Mouse (Mus musculus) liver, embryonic 14.5 days (tissue): ENCODE data around the gene Cdkl1. TPM values are rescaled to one million over a fixed set of nuclear protein-coding genes. Genes with fewer than 3 reads are reported as not detected.

Experiments used
- ATAC-seq: fragments of 200-750 bp; cut with Nextera tagmentation; 2 replicates; pipeline ENCODE4 v1.8.0; 2017; ENCODE audit warnings: moderate number of reproducible peaks, mild to moderate bottlenecking, moderate library complexity; ENCODE audit not compliant: insufficient read depth
- DNase-seq, 3 experiments: peaks; one replicate each; pipeline ENCODE4 v3.0.0-alpha.2; 2012 to 2013; ENCODE audit warnings: low read depth in 3 of 3, low spot score in 3 of 3
- H3K27ac ChIP-seq: fragments of 300-500 bp; sonication (generic); 2 replicates; pipeline ENCODE4 v1.5.1; 2014; ENCODE audit warnings: moderate library complexity, mild to moderate bottlenecking, control low read depth, inconsistent platforms
- H3K27me3 ChIP-seq: fragments of 300-500 bp; sonication (generic); 2 replicates; pipeline ENCODE4 v1.6.1; 2014; ENCODE audit warnings: mild to moderate bottlenecking, low read length, moderate library complexity; ENCODE audit not compliant: control insufficient read depth, insufficient read depth
- H3K36me3 ChIP-seq: fragments of 300-500 bp; sonication (generic); replicated peaks from 2 replicates; pipeline ENCODE4 v1.6.1; 2014; ENCODE audit warnings: low read depth; ENCODE audit not compliant: control insufficient read depth, insufficient read depth
- H3K4me1 ChIP-seq, 2 experiments: fragments of 200-500 bp in 1 of 2; fragments of 300-500 bp in 1 of 2; sonication (generic) in 1 of 2; replicated peaks; 2 replicates each; pipeline ENCODE4 v1.6.1; 2012 to 2014; ENCODE audit warnings: antibody characterized with exemption in 1 of 2, inconsistent platforms in 1 of 2, low read length in 1 of 2; ENCODE audit not compliant: control insufficient read depth in 2 of 2, insufficient read depth in 2 of 2
- H3K4me2 ChIP-seq: fragments of 300-500 bp; sonication (generic); 2 replicates; pipeline ENCODE4 v1.6.1; 2014; ENCODE audit warnings: low read depth, mild to moderate bottlenecking, control low read depth, moderate library complexity
- H3K4me3 ChIP-seq, 2 experiments: fragments of 200-500 bp in 1 of 2; fragments of 300-500 bp in 1 of 2; sonication (generic) in 1 of 2; 2 replicates each; pipeline ENCODE4 v1.5.1; 2012 to 2014; ENCODE audit warnings: low read depth in 2 of 2, low read length in 2 of 2, mild to moderate bottlenecking in 2 of 2, control low read depth in 1 of 2, inconsistent platforms in 1 of 2, moderate library complexity in 1 of 2; ENCODE audit not compliant: insufficient read depth in 1 of 2
- H3K9ac ChIP-seq: fragments of 300-500 bp; sonication (generic); replicated peaks from 2 replicates; pipeline ENCODE4 v1.6.1; 2014; ENCODE audit warnings: mild to moderate bottlenecking, control low read depth, moderate library complexity
- H3K9me3 ChIP-seq: fragments of 300-500 bp; sonication (generic); 2 replicates; pipeline ENCODE4 v1.6.1; 2016; ENCODE audit warnings: low read length, mixed read lengths; ENCODE audit not compliant: control insufficient read depth
- CTCF ChIP-seq: IDR thresholded peaks from 2 replicates; pipeline ENCODE4 v1.5.1; 2016; ENCODE audit warnings: antibody characterized with exemption, low read depth, control low read depth
- EP300 ChIP-seq: IDR thresholded peaks from 2 replicates; pipeline ENCODE4 v1.6.1; 2016; ENCODE audit warnings: antibody characterized with exemption, low read depth
- WGBS: fragments of 180-500 bp; shearing (Covaris S2); extraction: QIAGEN DNeasy Blood & Tissue Kit; methylation state at CpG from one replicate; pipeline ENCODE4 v1.1.7; 2014; ENCODE audit not compliant: insufficient replicate concordance; 5-methylcytosine and 5-hydroxymethylcytosine counted together
- polyA plus RNA-seq, 2 experiments: library from polyadenylated mRNA; depleted of rRNA in 1 of 2; stranded (reverse) in 1 of 2; unstranded in 1 of 2; fragments of >200 nt; fragmentation: Nextera tagmentation in 1 of 2; extraction: Ambion mirVana in 1 of 2; gene quantifications; 2 replicates each; pipeline versions ENCODE4 v1.2.1 to v1.2.3; 2012 to 2014

Gene Cdkl1
- polyA plus RNA-seq, 2 experiments = 0.80 to 1.4 TPM

- H3K4me1 ChIP-seq = no peaks in the 10 kb centered on the region
- peaks cover 71% of the 10 kb centered on the region for H3K36me3 ChIP-seq
- WGBS = 84% methylated on average over 9 of the region's 9 CpGs
- DNase-seq = no peak
- TF ChIP-seq EP300 (no peak), CTCF (no peak)
- no peak overlapping the region for H3K9ac ChIP-seq
- no peak for ATAC-seq
- no peaks in the 10 kb centered on the region for H3K27me3 ChIP-seq
- no peak overlapping the region for H3K27ac ChIP-seq
- no peaks in the 10 kb centered on the region for H3K9me3 ChIP-seq
- no peak overlapping the region for H3K4me2 ChIP-seq
- H3K4me3 ChIP-seq = no peak overlapping the region
Observed at GRCm38 (mm10) chr12:69824881-69825597, 34.0 kb upstream of the Cdkl1 start.

- DNase-seq (no peak), ATAC-seq (no peak)
- H3K36me3 ChIP-seq = peaks cover 75% of the 10 kb centered on the region
- H3K27ac ChIP-seq = no peak overlapping the region
- H3K9ac ChIP-seq = no peak overlapping the region
- H3K4me1 ChIP-seq = peaks cover 0 to 4% of the 10 kb centered on the region in 2 experiments; a peak in 1 of 4 replicates
- TF ChIP-seq EP300 (no peak), CTCF (no peak)
- H3K27me3 ChIP-seq = no peaks in the 10 kb centered on the region
- H3K9me3 ChIP-seq = no peaks in the 10 kb centered on the region
- no peak overlapping the region for H3K4me2 ChIP-seq
- WGBS = 58% methylated on average over 6 of the region's 6 CpGs
- no peak overlapping the region for H3K4me3 ChIP-seq
Observed at GRCm38 (mm10) chr12:69814272-69814671, 23.2 kb upstream of the Cdkl1 start.

GRCm38 (mm10) chr12:69813596-69813995 is 22.5 kb upstream of the Cdkl1 start:
- no peak overlapping the region for H3K9ac ChIP-seq
- H3K36me3 ChIP-seq = peaks cover 75% of the 10 kb centered on the region
- 88% methylated on average over 2 of the region's 2 CpGs for WGBS
- TF ChIP-seq EP300 (no peak), CTCF (no peak)
- ATAC-seq = no peak
- H3K4me1 ChIP-seq = peaks cover 0 to 4% of the 10 kb centered on the region in 2 experiments; a peak in 1 of 4 replicates
- H3K27me3 ChIP-seq = no peaks in the 10 kb centered on the region
- no peak overlapping the region for H3K27ac ChIP-seq
- no peaks in the 10 kb centered on the region for H3K9me3 ChIP-seq
- H3K4me3 ChIP-seq = no peak overlapping the region
- no peak for DNase-seq
- H3K4me2 ChIP-seq = no peak overlapping the region

- Histone ChIP-seq H3K9me3 (no peaks in the 10 kb centered on the region), H3K27me3 (no peaks in the 10 kb centered on the region), H3K36me3 (peaks cover 73% of the 10 kb centered on the region), H3K4me1 (peaks cover 0 to 4% of the 10 kb centered on the region in 2 experiments; a peak in 1 of 4 replicates), H3K9ac (no peak overlapping the region), H3K4me2 (no peak overlapping the region), H3K4me3 (no peak overlapping the region), H3K27ac (no peak overlapping the region)
- TF ChIP-seq EP300 (no peak), CTCF (no peak)
- DNase-seq (no peak), ATAC-seq (no peak)
- WGBS = 87% methylated on average over 3 of the region's 3 CpGs
Observed at GRCm38 (mm10) chr12:69812986-69813385, 21.9 kb upstream of the Cdkl1 start.

- DNase-seq (no peak), ATAC-seq (no peak)
- Histone ChIP-seq H3K27me3 (no peaks in the 10 kb centered on the region), H3K27ac (no peak overlapping the region), H3K36me3 (peaks cover 72% of the 10 kb centered on the region), H3K4me1 (peaks cover 0 to 4% of the 10 kb centered on the region in 2 experiments; a peak in 1 of 4 replicates), H3K9me3 (no peaks in the 10 kb centered on the region), H3K4me2 (no peak overlapping the region), H3K4me3 (no peak overlapping the region), H3K9ac (no peak overlapping the region)
- WGBS = 49% methylated on average over 1 of the region's 1 CpGs
- TF ChIP-seq CTCF = no peak
- no peak for TF ChIP-seq EP300
Observed at GRCm38 (mm10) chr12:69811976-69812375, 20.9 kb upstream of the Cdkl1 start.
